Mouse (Mus musculus) mouse trophoblast stem cell (cell line): ENCODE measurements around the gene Mpped2.

Experiments
- in situ Hi-C, 2 experiments: fragments of 300-500 bp; cut with MseI, MboI; formaldehyde crosslinking; loops; 2 replicates in 1 of 2; 3 replicates in 1 of 2; pipeline ENCODE4 v1.15.1; 2025

The Mpped2 gene

DNA sequence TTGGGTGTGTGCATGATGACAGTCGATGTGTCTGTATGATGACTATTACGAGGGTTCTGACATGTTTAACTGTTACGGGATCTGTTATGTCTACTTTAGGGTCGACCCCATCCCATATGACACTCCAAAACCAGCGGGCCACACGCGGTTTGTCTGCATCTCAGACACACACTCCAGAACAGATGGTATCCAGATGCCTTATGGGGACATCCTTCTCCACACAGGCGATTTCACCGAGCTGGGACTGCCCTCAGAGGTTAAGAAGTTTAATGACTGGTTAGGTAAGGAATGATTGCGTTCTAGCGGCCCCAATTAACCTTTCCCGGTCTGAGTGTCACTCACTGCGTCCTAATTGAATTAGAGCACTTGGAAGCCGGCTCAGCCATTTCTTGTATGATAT is 51.5 kb downstream of the Mpped2 start:
- in situ Hi-C loops, result no loop called here

- in situ Hi-C loops, result no loop called here
Measured at GRCm38 (mm10) chr2:106745364-106745763, 52.3 kb downstream of the Mpped2 start.

DNA sequence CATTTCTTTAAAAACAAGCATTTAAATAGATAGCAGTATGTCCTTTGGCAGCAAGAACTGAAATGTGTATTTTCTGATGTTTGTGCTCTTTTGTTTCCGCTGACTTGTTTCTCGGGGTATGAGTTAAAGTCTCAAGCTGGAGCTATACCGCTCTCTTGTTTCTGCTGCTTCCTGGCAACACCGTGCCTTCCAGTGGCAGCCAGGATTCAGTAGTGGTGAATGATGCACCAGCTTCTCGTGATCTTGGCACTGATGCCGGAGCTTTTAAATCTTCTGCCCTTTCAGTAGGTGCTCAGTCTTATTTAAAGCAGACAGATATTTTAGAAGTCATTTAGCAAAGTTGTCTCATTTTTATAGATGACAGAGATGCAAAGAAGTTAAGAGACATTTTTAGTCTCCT is 53.1 kb downstream of the Mpped2 start:
- in situ Hi-C loops, result no loop called here

DNA sequence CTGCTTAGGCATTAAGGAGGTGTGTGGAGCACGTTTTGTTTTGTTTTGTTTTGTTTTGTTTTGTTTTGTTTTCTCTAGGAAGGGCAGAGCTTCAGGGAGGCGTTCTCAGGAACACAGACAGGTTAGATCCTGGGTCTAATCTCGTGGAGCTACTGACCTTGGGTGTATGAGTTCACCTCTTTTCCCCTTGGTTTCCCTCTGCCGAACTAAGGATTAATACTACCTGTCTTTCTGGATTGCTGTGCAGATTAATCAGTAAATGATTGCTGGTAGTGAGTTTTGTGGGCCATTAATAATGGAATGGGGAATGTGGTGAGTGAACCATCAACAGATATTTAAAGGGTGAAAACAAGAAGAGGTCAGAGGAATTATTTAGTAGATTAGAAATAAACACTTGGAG is 53.8 kb downstream of the Mpped2 start:
- in situ Hi-C loops, result no loop called here

- in situ Hi-C loops, result no loop called here
Measured at GRCm38 (mm10) chr2:106747342-106747741, 54.3 kb downstream of the Mpped2 start.

GRCm38 (mm10) chr2:106750878-106751277 is 57.8 kb downstream of the Mpped2 start:
- in situ Hi-C loops, result no loop called here

- in situ Hi-C loops, result no loop called here
Measured at GRCm38 (mm10) chr2:106753703-106754102, 60.6 kb downstream of the Mpped2 start.

- in situ Hi-C loops, result no loop called here
Measured at GRCm38 (mm10) chr2:106754696-106755095, 61.6 kb downstream of the Mpped2 start.

- in situ Hi-C loops, result no loop called here
Measured at GRCm38 (mm10) chr2:106756354-106757103, 63.5 kb downstream of the Mpped2 start.

DNA sequence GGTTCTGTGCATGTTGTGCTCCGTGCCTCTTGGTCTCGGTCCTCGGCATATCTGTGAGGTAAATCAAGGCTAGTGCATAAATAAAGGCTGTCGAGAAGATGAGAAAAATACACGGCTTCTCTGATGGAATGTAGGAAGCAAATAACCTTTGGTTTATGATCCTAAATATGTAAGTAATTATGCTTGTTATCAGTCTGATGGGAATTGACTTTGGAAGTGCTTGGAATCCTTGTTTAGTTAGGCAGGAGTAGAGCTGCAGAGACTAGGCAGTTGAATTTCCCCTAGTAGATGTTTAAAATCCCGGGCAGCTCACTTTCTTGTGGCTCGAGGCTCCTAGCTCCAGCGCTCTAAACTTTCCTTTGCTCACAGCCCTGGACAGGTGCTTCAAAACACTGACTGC is 69.9 kb downstream of the Mpped2 start:
- in situ Hi-C loops, result no loop called here

DNA sequence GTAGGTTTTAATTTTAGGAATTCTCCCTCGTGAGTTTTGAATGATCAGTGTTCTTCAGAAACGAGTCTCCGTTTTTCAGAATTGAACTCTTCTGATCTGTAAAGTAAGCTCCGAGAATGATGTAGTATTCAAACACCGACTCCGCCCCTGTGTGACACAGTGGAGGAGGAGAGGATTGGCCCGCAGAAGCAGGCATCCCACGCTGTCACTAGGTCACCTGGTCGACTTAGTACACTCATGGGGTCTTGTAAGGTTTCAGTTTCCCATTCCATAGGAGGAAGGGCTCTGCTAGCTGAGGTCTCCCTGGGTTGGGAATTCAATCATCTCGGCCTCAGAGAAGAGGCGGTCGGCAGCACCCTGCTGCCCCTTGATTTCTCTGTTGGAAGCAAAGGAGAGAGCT is 76.2 kb downstream of the Mpped2 start:
- in situ Hi-C loops, result no loop called here

DNA sequence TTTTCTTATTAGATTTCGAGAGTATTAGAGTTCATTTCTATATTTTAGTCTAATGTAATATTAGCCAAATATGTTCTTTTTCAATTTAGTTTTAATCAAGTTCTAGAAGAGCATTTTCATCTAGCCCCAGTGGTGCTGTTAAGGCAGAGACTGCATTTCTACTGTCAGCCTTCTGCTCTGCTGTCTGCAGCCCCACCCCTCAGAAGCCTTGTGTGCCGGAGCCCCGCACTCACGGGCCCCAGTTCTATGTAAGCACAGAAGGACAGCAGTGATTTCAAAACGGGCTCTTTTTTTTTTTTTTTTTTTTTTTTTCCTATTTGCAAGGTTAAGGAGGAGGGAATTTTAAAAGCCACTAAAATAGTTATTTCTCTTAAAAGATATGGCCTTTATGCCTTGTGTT is 79.6 kb downstream of the Mpped2 start:
- in situ Hi-C loops, result no loop called here

DNA sequence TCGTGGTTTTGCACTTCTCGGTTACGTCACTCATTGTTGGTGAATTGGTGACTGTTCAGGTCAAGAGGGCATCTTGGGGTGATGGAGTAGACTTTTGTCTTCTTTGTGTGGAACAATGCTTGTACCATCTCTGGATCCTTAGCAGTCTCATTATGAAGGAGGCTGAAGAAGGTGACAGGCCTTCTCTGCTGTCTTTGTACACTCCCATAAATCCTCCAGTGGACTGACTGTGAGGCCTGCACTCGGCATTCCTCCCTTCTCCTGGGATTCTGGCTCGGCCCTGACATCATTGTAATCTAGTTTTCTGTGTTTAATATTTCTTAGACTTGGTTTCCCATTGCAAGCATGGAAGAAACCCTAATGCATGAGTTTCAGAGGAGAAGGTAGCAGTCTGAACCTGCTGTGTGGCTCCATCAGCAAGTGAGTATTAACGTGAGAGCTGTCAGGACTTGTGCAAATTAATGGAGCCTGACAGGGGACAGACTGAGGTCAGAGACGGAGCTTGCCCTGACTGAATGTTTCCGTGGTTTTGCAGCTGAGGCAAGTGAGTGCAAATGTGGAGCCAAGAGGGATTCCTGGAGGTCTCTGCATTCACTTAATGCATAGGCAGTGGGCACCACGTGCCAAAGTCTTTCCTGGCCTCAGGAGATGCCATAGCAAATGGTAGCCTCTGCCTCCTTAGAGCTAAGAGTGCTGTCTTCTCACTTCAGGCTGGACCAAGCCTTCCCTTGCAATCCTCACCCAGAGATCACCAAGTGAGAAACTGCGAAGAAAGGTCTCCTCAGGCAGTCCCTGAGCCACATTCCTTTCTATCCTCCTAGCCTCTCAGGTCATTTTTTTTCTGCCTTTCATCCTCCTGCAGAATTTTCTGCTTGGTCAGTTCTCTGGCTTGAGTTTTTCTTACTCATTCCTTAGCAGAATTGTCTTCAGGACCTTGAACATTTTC is 81.5 kb downstream of the Mpped2 start:
- in situ Hi-C loops, result no loop called here

DNA sequence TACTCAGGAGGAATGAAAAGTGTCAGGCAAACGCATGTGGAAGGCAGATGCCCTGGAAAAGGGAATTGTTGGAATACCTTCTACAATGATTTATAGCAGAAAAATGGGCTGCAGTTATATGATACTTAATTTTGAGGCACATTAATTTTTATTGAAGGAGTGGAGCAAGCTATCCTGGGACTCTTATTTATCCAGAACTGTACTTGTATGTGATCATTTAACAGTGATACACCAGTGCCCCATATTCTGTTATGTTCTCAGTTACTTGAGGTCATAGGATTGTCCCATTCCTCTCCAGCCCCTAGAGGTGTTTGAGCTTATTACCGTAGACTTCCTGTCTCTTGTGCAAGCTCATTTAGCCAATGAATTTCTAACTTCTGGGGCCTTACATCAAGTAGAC is 82.9 kb downstream of the Mpped2 start:
- in situ Hi-C loops, result no loop called here

GRCm38 (mm10) chr2:106778861-106779516 is 85.9 kb downstream of the Mpped2 start:
- in situ Hi-C loops, result no loop called here

- in situ Hi-C loops, result no loop called here
Measured at GRCm38 (mm10) chr2:106781181-106782179, 88.4 kb downstream of the Mpped2 start.

DNA sequence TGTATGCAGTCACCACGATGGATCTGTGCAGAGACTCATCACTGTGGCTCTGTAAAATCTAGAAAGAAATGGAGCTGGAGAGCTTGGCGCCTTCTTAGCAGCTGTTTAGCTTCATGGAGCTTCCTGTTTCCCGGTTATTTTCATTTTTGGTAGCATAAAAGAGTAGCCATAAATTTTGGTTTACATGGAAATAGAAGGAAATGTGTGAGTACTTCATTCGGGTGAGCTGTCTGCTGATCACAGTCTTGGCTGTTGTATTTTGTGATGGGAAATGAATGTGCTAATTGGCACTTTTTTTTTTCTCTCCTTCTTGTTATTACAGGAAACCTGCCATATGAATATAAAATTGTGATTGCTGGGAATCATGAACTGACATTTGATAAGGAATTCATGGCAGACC is 90.2 kb downstream of the Mpped2 start:
- in situ Hi-C loops, result no loop called here

DNA sequence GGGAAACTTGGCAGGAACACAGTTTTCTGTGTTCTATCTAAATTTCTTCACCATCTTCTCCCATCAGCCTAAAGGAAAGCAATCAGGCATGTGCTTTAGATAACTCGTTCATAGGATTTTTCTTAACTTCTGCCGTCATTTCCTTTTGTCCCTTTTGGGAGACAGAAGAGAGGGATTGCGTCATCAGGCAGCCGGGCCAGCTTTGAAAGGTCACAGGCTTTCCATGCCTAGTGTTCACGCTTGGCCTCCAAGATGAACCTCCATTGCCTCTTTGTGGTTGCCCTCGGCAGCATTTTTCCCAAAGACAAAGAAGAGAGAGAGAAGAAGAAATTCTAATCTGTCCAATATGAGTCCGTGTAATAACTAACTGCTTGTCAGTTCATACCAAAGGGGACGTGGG is 95.0 kb downstream of the Mpped2 start:
- in situ Hi-C loops, result no loop called here

GRCm38 (mm10) chr2:106788573-106788972 is 95.5 kb downstream of the Mpped2 start:
- in situ Hi-C loops, result no loop called here

- in situ Hi-C loops, result no loop called here
Measured at GRCm38 (mm10) chr2:106789694-106790328, 96.7 kb downstream of the Mpped2 start.

GRCm38 (mm10) chr2:106790329-106790701 is 97.2 kb downstream of the Mpped2 start:
- in situ Hi-C loops, result no loop called here
